29 mouse cellular contexts compared by ENCODE assay signal in genomic region chr12:101858011-101858410, GRCm38 (mm10). TPM values are rescaled to one million over a fixed set of nuclear protein-coding genes. Genes with fewer than 3 reads are reported as not detected.
"Had no signal": no experiment of that assay in that cellular context is flagged by ENCODE, and none has a peak within 500 bp of the region (broad histone marks: within the 10 kb centered on the region; RNA-seq: fewer than 3 reads in every experiment).

No protein-coding gene starts in this region.

- H3K4me3 ChIP-seq: gastrocnemius, adult 2 months; heart, adult 2 months; heart, embryonic 10.5 days; hindbrain, embryonic 10.5 days; hindbrain, embryonic 12.5 days; intestine, embryonic 15.5 days; layer of hippocampus, adult 2 months; left cerebral cortex, adult 2 months; limb, embryonic 10.5 days; limb, embryonic 12.5 days; liver, embryonic 13.5 days; liver, embryonic 15.5 days had no signal

- H3K27me3 ChIP-seq: hindbrain, embryonic 12.5 days; intestine, embryonic 15.5 days; limb, embryonic 12.5 days; liver, embryonic 13.5 days; liver, embryonic 15.5 days had no signal

- DNase-seq: gastrocnemius, adult 2 months; gastrocnemius, postnatal 10 days; gastrocnemius, postnatal 25 days; heart, adult 2 months; heart, postnatal 14 days; heart, postnatal 36 days; kidney, adult 18-20 months; kidney, adult 8-10 months; kidney, postnatal 10 days; kidney, postnatal 25 days; kidney, postnatal 4 days; liver; liver, embryonic 13.5 days; liver, postnatal 0 days had no signal

- H3K9me3 ChIP-seq: heart, embryonic 10.5 days; hindbrain, embryonic 10.5 days; hindbrain, embryonic 12.5 days; intestine, embryonic 15.5 days; limb, embryonic 10.5 days; limb, embryonic 12.5 days; liver, embryonic 13.5 days; liver, embryonic 15.5 days had no signal

- H3K4me1 ChIP-seq: heart, embryonic 10.5 days; hindbrain, embryonic 10.5 days; hindbrain, embryonic 12.5 days; intestine, embryonic 15.5 days; limb, embryonic 10.5 days; limb, embryonic 12.5 days; liver, embryonic 13.5 days; liver, embryonic 15.5 days had no signal

- H3K4me2 ChIP-seq: hindbrain, embryonic 12.5 days; hindbrain, embryonic 14.5 days; intestine, embryonic 15.5 days; limb, embryonic 12.5 days; liver, embryonic 11.5 days; liver, embryonic 13.5 days; liver, embryonic 15.5 days had no signal

- ATAC-seq: hindbrain, embryonic 16.5 days; inflammation-experienced regulatory T-cells, adult 6 months; intestine, embryonic 15.5 days; intestine, postnatal 0 days; liver, postnatal 0 days had no signal

- H3K36me3 ChIP-seq: intestine, embryonic 15.5 days had no signal

- H3K27ac ChIP-seq: gastrocnemius, adult 2 months; heart, adult 2 months; heart, embryonic 10.5 days; hindbrain, embryonic 10.5 days; hindbrain, embryonic 12.5 days; hindbrain, embryonic 14.5 days; intestine, embryonic 15.5 days; layer of hippocampus, adult 2 months; left cerebral cortex, adult 2 months; limb, embryonic 10.5 days; limb, embryonic 12.5 days; liver, embryonic 13.5 days; liver, embryonic 15.5 days had no signal

- H3K9ac ChIP-seq: hindbrain, embryonic 12.5 days; hindbrain, embryonic 14.5 days; intestine, embryonic 15.5 days; limb, embryonic 12.5 days; liver, embryonic 13.5 days; liver, embryonic 15.5 days; liver, postnatal 0 days had no signal

RNA-seq across cellular contexts. Expression of gene Fbln5, which starts 39.2 kb away (rescaled TPM):
- total RNA-seq: granulocyte monocyte progenitor cell, adult 5-6 weeks had no signal
- polyA plus RNA-seq: inflammation-experienced regulatory T-cells, adult 6 months had no signal
